Mouse (Mus musculus) midbrain, postnatal 0 days (tissue): ENCODE measurements around the gene Pfn4. TPM values are rescaled to one million over a fixed set of nuclear protein-coding genes. Genes with fewer than 3 reads are reported as not detected.
"Not testable (repeated sequence)": the region's sequence is repeated elsewhere in the genome, so short reads cannot be mapped to it uniquely, and the experiment has no call there.

ENCODE experiments used
- ATAC-seq: fragments of 200-750 bp; cut with Nextera tagmentation; 2 replicates; pipeline ENCODE4 v1.8.0; 2017; ENCODE audit warnings: moderate number of reproducible peaks, mild to moderate bottlenecking, moderate TSS enrichment, moderate library complexity; ENCODE audit not compliant: low FRiP score
- DNase-seq: peaks from one replicate; pipeline ENCODE4 v3.0.0-alpha.2; 2015; ENCODE audit warnings: low spot score
- H3K27ac ChIP-seq: fragments of 300-500 bp; sonication (generic); 2 replicates; pipeline ENCODE4 v1.5.1; 2014; ENCODE audit warnings: low read depth, mild to moderate bottlenecking, low read length, mixed read lengths
- H3K27me3 ChIP-seq: fragments of 300-500 bp; sonication (generic); 2 replicates; pipeline ENCODE4 v1.6.1; 2014; ENCODE audit warnings: low read length, control low read depth, mixed read lengths; ENCODE audit not compliant: insufficient read depth
- H3K36me3 ChIP-seq: fragments of 300-500 bp; sonication (generic); 2 replicates; pipeline ENCODE4 v1.6.1; 2014; ENCODE audit warnings: low read length, control low read depth, mixed read lengths; ENCODE audit not compliant: insufficient read depth
- H3K4me1 ChIP-seq: fragments of 300-500 bp; sonication (generic); 2 replicates; pipeline ENCODE4 v1.6.1; 2014; ENCODE audit warnings: mild to moderate bottlenecking, control low read depth, antibody characterized with exemption, low read length, mixed read lengths; ENCODE audit not compliant: insufficient read depth
- H3K4me2 ChIP-seq: fragments of 300-500 bp; sonication (generic); 2 replicates; pipeline ENCODE4 v1.6.1; 2014; ENCODE audit warnings: low read depth, mild to moderate bottlenecking, low read length, mixed read lengths; ENCODE audit not compliant: poor library complexity, severe bottlenecking
- H3K4me3 ChIP-seq: fragments of 300-500 bp; sonication (generic); 2 replicates; pipeline ENCODE4 v1.5.1; 2014; ENCODE audit warnings: low read depth, mild to moderate bottlenecking, low read length, moderate library complexity
- H3K9ac ChIP-seq: fragments of 300-500 bp; sonication (generic); replicated peaks from 2 replicates; pipeline ENCODE4 v1.6.1; 2014; ENCODE audit warnings: mild to moderate bottlenecking, low read length, moderate library complexity, mixed read lengths; ENCODE audit not compliant: poor library complexity, severe bottlenecking
- H3K9me3 ChIP-seq: fragments of 300-500 bp; sonication (generic); 2 replicates; pipeline ENCODE4 v1.6.1; 2016; ENCODE audit warnings: low read length, control low read depth
- CTCF ChIP-seq: IDR thresholded peaks from 2 replicates; pipeline ENCODE4 v1.5.1; 2016; ENCODE audit warnings: antibody characterized with exemption, mild to moderate bottlenecking
- WGBS: fragments of 180-500 bp; shearing (Covaris S2); extraction: QIAGEN DNeasy Blood & Tissue Kit; methylation state at CpG from one replicate; pipeline ENCODE4 v1.1.7; 2014; 5-methylcytosine and 5-hydroxymethylcytosine counted together
- polyA plus RNA-seq: library from polyadenylated mRNA; unstranded; fragments of >200 nt; fragmentation: Nextera tagmentation; extraction: Ambion mirVana; gene quantifications from 2 replicates; pipeline ENCODE4 v1.2.1, GENCODE M21; 2015
- total RNA-seq: library from RNA; depleted of rRNA; stranded (reverse); fragments of >200 nt; gene quantifications from 2 replicates; pipeline ENCODE4 v1.2.3, GENCODE M21; 2014

Gene Pfn4
- total and polyA plus RNA-seq, 2 experiments from 2014 or later: 12.8 to 19.9 TPM

- no peaks in the 10 kb centered on the region for H3K9me3 ChIP-seq
- H3K9ac ChIP-seq: no peak overlapping the region
- H3K27ac ChIP-seq: no peak overlapping the region
- no peak overlapping the region for H3K4me2 ChIP-seq
- ATAC-seq (no peak), DNase-seq (no peak)
- H3K4me1 ChIP-seq: no peaks in the 10 kb centered on the region
- H3K27me3 ChIP-seq: no peaks in the 10 kb centered on the region
- 63% methylated on average over 4 of the region's 4 CpGs for WGBS
- no peaks in the 10 kb centered on the region for H3K36me3 ChIP-seq
- H3K4me3 ChIP-seq: no peak overlapping the region
- TF ChIP-seq CTCF: no peak
Observed at GRCm38 (mm10) chr12:4732332-4732731, 36.5 kb upstream of the Pfn4 start.

- ATAC-seq (no peak), DNase-seq (no peak)
- no peak for TF ChIP-seq CTCF
Observed at GRCm38 (mm10) chr12:4738031-4738576, 30.7 kb upstream of the Pfn4 start, which contains the start of gene Fam228a. Gene Fam228a, minus strand, starts transcription at chr12:4738430.

DNA sequence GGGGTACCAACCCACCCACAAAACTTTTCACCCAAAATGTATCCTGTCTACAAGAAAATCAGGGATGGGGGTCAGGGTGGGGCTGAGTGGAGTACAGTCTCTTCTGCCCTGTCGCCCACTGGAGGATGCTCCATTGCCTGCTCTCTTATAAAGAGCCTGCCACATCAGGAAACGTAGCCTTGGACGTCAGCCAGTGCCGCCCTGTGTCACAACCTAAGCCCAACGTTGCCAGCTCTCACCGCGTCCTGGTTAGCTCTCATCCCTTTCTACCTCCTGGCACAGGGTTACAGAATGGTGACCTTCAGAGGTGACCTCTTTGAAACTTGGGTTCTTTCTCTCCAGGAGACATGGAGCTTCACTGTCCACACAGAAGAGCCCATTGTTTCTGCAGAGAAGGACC lies 28.0 kb upstream of the Pfn4 start:
- H3K4me1 ChIP-seq: no peaks in the 10 kb centered on the region
- H3K36me3 ChIP-seq: no peaks in the 10 kb centered on the region
- no peak overlapping the region for H3K4me3 ChIP-seq
- H3K27me3 ChIP-seq: no peaks in the 10 kb centered on the region
- H3K9me3 ChIP-seq: no peaks in the 10 kb centered on the region
- H3K4me2 ChIP-seq: no peak overlapping the region
- ATAC-seq (no peak), DNase-seq (no peak)
- 81% methylated on average over 7 of the region's 7 CpGs for WGBS
- no peak for TF ChIP-seq CTCF
- H3K9ac ChIP-seq: no peak overlapping the region
- H3K27ac ChIP-seq: no peak overlapping the region

More at GRCm38 (mm10) chr12:4738031-4738576, 30.7 kb upstream of the Pfn4 start, which contains the start of gene Fam228a:
- Histone ChIP-seq H3K4me2 (no peak within 1 kb of the TSS), H3K9ac (no peak within 1 kb of the TSS), H3K27me3 (no peaks in the 10 kb centered on the region), H3K4me1 (no peaks in the 10 kb centered on the region), H3K9me3 (no peaks in the 10 kb centered on the region), H3K4me3 (no peak within 1 kb of the TSS), H3K27ac (no peak within 1 kb of the TSS), H3K36me3 (no peaks in the 10 kb centered on the region)
- 85% methylated on average over 18 of the region's 18 CpGs for WGBS

GRCm38 (mm10) chr12:4742183-4742582 lies 26.6 kb upstream of the Pfn4 start:
- Histone ChIP-seq H3K9me3 (no peaks in the 10 kb centered on the region), H3K36me3 (no peaks in the 10 kb centered on the region), H3K4me1 (no peaks in the 10 kb centered on the region), H3K4me3 (no peak overlapping the region), H3K27me3 (no peaks in the 10 kb centered on the region), H3K27ac (no peak overlapping the region), H3K9ac (no peak overlapping the region), H3K4me2 (no peak overlapping the region)
- no peak for ATAC-seq
- DNase-seq: no peak
- no peak for TF ChIP-seq CTCF
- 86% methylated on average over 3 of the region's 3 CpGs for WGBS

GRCm38 (mm10) chr12:4744486-4744885 lies 24.3 kb upstream of the Pfn4 start:
- ATAC-seq (no peak), DNase-seq (no peak)
- H3K9me3 ChIP-seq: no peaks in the 10 kb centered on the region
- no peak overlapping the region for H3K9ac ChIP-seq
- H3K4me2 ChIP-seq: no peak overlapping the region
- TF ChIP-seq CTCF: no peak
- 88% methylated on average over 10 of the region's 10 CpGs for WGBS
- H3K4me1 ChIP-seq: no peaks in the 10 kb centered on the region
- H3K27ac ChIP-seq: no peak overlapping the region
- no peak overlapping the region for H3K4me3 ChIP-seq
- H3K27me3 ChIP-seq: no peaks in the 10 kb centered on the region
- no peaks in the 10 kb centered on the region for H3K36me3 ChIP-seq

- H3K9ac ChIP-seq, ATAC-seq, H3K36me3 ChIP-seq: not testable (repeated sequence)
Observed at GRCm38 (mm10) chr12:4754451-4754850, 14.4 kb upstream of the Pfn4 start.

More at GRCm38 (mm10) chr12:4754451-4754850, 14.4 kb upstream of the Pfn4 start:
- H3K4me1 ChIP-seq, DNase-seq, H3K27me3 ChIP-seq, H3K4me3 ChIP-seq, H3K4me2 ChIP-seq, H3K27ac ChIP-seq, H3K9me3 ChIP-seq: not testable (repeated sequence)
- WGBS: 95% methylated on average over 4 of the region's 4 CpGs
